Mouse (Mus musculus): ENCODE data around the gene Gm43518.

The Gm43518 gene

GRCm38 (mm10) chr5:123933957-123934591, 6.9 kb downstream of the Gm43518 start:
- DNase-seq: peak; percentile 43 to 55

DNA sequence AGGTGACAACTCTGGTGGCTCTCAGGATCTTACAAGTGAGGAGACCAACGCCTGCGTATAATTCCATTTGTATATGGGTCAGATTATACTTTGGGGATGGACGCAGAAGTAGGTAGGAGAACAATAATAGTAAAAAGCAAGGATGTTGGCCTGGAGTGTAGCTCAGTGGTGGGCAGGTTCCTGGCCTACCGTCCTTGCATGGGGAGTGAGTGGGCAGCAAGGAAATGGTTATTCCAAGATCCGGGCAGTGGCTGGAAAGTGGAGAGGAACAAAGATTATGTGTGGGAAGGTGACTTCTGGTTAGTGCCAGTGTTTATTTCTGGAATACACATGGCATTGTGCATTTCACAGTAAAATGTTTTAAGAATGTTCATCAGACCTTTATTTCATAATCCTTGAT, 8.7 kb downstream of the Gm43518 start:
- no peak for DNase-seq

DNA sequence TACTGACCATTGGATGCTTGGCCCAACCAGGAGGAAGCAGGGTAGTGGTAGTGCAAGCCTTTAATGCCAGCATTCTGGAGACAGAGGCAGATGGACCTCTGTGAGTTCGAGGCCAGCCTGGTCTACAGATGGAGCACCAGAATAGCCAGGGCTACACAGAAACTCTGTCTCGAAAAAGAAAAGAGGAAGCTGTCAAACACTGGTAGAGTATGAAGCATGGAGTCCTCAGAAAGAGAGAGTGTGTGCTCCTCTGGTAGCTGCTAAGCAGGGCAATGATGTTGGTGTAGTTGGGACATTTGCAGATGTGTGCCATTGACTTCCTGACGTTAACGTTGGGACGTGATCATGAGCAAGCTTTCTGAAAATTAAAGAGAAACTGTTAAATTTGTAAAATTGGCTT, 11.3 kb downstream of the Gm43518 start:
- no peak for DNase-seq

GRCm38 (mm10) chr5:123946546-123946945, 19.3 kb downstream of the Gm43518 start:
- no peak for DNase-seq

DNA sequence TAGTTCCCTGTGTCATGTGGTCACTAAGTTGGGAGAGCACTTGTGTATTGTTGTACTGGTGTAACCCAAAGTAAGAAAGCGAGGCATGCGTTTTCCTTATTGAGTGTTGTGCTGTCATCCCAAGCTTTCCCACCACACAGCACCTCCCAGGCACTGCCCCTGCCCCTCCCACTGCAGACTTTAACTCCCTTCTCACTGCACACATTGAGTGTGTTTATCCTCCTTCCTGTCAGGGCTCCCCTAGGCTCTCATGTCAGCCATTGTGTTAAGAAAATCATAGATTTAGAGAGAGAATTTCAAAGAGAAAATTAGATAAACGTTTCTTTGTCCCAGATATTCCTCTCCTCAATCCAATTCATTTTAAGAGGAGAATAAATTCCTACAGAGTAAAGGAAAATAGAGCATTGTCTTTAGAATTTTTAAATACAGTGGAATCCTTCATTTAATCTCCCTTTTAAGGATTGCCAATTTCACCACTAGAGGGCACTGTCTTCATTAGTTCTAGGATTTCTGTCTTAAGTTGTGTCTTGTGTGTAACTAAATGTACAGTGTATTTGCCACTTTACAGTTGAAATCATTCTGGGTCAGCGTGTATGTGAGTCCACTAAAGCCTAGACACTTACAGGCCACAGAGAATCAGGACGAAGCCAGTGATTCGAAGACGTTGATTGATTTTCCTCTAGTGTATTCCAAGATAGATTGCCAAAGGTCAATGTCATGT, 20.0 kb downstream of the Gm43518 start:
- DNase-seq: peak; percentile 26

DNA sequence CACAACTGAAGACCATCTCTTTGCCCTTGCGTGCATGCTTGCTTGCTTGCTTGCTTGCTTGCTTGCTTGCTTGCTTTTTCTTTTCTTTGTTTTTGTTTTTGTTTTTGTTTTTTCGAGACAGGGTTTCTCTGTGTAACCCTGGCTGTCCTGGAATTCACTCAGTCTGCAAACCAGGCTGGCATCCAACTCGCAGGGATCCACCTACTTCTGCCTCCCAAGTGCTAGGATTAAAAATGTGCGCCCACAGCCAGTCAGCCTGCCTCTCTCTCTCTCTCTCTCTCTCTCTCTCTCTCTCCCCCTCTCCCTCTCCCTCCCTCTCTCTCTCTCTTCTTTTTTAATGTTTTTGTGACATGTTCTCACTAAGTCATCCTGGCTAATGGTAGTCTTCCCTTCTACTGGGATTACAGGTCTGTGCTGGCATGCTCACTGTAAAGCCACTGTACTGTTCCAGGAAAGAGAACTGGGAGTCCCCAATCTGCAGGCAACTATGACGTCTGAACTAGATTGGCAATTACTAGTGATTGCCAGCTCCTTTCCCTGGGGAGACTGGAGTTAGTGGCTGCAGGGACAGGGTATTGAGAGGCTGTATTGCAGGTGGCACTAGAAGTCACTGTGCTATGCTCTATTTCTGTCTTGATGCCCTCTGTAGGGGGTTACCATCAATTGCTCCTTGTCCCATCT, 25.3 kb downstream of the Gm43518 start:
- DNase-seq: no peak

- no peak for DNase-seq
Observed at GRCm38 (mm10) chr5:123957213-123957612, 30.0 kb downstream of the Gm43518 start.

DNA sequence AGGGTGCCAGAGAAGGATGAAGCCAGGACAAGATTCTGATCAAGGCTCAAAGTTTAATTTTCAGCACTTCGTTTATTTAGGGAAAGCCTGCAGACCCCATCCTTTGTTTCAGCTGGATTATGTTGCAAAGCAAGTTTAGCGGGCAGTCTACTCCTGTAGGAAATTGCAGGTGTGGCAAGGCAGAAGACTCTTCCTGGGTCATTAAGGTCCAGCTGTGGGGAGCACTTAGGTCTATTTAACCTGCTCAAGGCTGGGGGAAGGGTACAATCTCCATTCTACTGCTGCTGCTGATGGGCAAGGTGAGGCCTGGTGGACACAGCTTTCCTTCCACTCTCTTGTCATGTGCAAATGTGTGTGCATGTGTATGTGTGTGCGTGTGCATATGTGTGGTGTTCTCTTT, 31.8 kb downstream of the Gm43518 start:
- no peak for DNase-seq

GRCm38 (mm10) chr5:123960129-123960528, 32.9 kb downstream of the Gm43518 start:
- DNase-seq: peak in 1 of 2 experiments; percentile 18

- DNase-seq: peak in 1 of 2 experiments; percentile 10
Observed at GRCm38 (mm10) chr5:123961046-123961445, 33.8 kb downstream of the Gm43518 start.

- DNase-seq: peak in 1 of 2 experiments; percentile 27
Observed at GRCm38 (mm10) chr5:123964208-123964607, 37.0 kb downstream of the Gm43518 start.

GRCm38 (mm10) chr5:123966759-123967158, 39.5 kb downstream of the Gm43518 start:
- DNase-seq: no peak

- no peak for DNase-seq
Observed at GRCm38 (mm10) chr5:123968468-123968867, 41.2 kb downstream of the Gm43518 start.

GRCm38 (mm10) chr5:123969216-123969615, 42.0 kb downstream of the Gm43518 start:
- peak; percentile 68 to 81 for DNase-seq

GRCm38 (mm10) chr5:123970576-123970975, 43.4 kb downstream of the Gm43518 start:
- DNase-seq: no peak

- DNase-seq: no peak
Observed at GRCm38 (mm10) chr5:123972453-123972852, 45.2 kb downstream of the Gm43518 start.

GRCm38 (mm10) chr5:123973299-123974178, 46.3 kb downstream of the Gm43518 start, which contains the start of gene Hip1r:
Hip1r (plus strand) TSS chr5:123973628.
- DNase-seq: peak; percentile 91 to 95

GRCm38 (mm10) chr5:123974179-123974485, 46.9 kb downstream of the Gm43518 start:
- no peak for DNase-seq

- DNase-seq: no peak
Observed at GRCm38 (mm10) chr5:123974616-123975111, 47.4 kb downstream of the Gm43518 start.

DNA sequence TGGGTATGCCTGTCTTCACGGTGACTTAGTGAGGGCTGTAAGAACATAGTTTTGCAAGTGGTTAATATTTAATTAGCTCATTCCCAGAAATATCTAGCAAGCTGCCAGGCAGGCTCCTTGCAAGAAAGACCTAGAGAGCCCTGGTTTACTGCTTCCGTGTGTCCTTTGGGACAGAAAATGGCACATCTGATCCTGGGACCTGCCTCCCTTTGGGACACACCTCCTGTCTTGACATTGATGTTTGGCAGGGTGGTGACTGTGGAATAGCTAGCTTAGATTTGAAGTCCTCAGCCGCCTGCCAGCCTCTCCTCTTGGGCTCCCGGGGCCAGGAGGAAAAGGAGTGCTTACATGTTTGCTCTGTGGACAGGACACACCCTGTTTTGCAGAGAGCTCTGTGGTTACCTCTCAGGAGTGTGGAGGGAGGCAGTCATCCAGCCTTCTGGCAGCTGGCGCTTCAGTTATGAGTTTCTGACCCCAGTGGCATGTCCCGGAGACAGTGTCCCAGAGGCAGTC, 48.5 kb downstream of the Gm43518 start:
- DNase-seq: peak; percentile 53 to 67

GRCm38 (mm10) chr5:123977231-123977630, 50.0 kb downstream of the Gm43518 start:
- no peak for DNase-seq

DNA sequence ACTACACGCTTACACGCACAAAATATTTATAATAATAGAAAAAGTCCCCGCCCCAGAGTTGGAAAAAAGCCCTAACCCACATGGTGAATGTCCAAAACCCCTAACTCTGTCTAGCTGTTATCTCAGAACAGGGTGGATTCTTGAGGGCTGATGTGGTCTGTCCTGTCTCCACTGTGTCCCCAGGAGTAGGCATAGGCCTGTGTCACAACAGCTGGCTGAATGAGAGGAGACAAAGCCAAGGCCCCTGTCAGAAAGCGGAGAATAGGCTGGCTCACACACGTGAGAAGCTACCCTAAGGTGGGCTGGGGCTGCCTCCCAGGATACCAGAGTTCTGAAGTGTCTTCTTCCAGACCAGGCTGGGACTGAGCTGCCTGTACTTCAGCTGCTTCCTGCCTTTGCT, 50.9 kb downstream of the Gm43518 start:
- DNase-seq: no peak

Data from kidney, postnatal 25 days (tissue).